Mouse (Mus musculus): ENCODE results near the gene Col25a1.

DNA sequence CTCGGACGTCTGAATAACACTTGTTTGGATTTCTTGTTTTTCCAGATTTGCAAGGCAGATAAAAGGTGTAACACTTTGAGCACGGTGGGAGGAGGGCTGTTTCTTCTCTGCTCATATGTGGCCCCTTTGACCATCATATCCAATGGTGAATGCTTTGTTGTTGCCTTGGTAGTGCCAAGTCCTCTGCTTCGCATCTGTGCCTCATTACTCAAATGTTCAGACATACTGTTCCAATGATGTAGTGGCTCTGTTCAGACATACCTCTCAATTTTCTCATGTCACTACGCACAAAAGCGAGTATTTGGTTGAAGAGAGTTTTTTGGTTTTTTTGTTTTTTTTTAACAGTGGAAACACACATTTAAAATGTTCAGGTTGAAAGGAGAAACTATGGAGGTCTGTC is 308.5 kb downstream of the Col25a1 start:
- no peak for TF ChIP-seq CTCF (IDR thresholded peaks at IDR 0.05; ENCODE audit: low read depth)
- TF ChIP-seq EP300 (IDR thresholded peaks at IDR 0.05; ENCODE audit: low read depth): no peak

All from liver, embryonic 14.5 days (tissue).